Mouse (Mus musculus): ENCODE measurements around the gene Kiss1r. TPM values are rescaled to one million over a fixed set of nuclear protein-coding genes. Genes with fewer than 3 reads are reported as not detected.
"Not testable (repeated sequence)": the region's sequence is repeated elsewhere in the genome, so short reads cannot be mapped to it uniquely, and the experiment has no call there.

Kiss1r gene
- polyA plus RNA-seq, 1 experiment from 2014 or later = 2.3 TPM

DNA sequence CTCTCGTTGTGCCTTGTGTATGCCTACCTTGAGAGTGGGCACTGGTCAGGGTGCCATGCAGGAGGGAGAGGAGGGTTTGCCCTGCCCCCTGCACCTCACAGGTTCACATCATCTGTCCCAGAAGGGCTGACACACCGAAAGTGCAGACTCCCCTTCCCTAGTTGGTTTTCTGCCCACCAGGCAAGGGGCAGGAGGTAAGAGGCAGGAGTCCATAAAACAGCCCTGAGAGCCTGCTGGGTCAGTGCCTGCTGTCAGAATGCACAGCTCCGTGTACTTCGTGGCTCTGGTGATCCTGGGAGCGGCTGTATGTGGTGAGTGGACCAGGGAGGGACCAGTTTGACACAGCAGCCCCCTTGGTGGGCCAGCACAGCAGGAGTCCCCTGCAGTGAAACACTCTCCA is 26.1 kb upstream of the Kiss1r start, which contains the start of gene Cfd:
Gene Cfd, plus strand, starts transcription at position 184 of the 400 bp plus-strand sequence.
- Histone ChIP-seq H3K36me3 (ENCODE audit: control insufficient read depth, insufficient read depth, low read length) (peaks cover 7% of the 10 kb centered on the region; the same call in 1 of the 2 replicates), H3K4me3 (ENCODE audit: low read depth, low read length) (no peak within 1 kb of the TSS), H3K27me3 (ENCODE audit: control insufficient read depth, insufficient read depth, low read length) (no peaks in the 10 kb centered on the region), H3K9ac (replicated peaks; ENCODE audit: low read depth, low read length) (no peak within 1 kb of the TSS), H3K9me3 (ENCODE audit: control insufficient read depth, low read length) (no peaks in the 10 kb centered on the region), H3K4me1 (ENCODE audit: control insufficient read depth, insufficient read depth, low read length) (no peaks in the 10 kb centered on the region), H3K4me2 (ENCODE audit: low read depth, low read length) (no peak within 1 kb of the TSS), H3K27ac (ENCODE audit: low read depth, low read length) (no peak within 1 kb of the TSS)
- no peak for ATAC-seq (ENCODE audit: low read depth)
- 37% methylated on average over 5 of the region's 5 CpGs for WGBS

DNA sequence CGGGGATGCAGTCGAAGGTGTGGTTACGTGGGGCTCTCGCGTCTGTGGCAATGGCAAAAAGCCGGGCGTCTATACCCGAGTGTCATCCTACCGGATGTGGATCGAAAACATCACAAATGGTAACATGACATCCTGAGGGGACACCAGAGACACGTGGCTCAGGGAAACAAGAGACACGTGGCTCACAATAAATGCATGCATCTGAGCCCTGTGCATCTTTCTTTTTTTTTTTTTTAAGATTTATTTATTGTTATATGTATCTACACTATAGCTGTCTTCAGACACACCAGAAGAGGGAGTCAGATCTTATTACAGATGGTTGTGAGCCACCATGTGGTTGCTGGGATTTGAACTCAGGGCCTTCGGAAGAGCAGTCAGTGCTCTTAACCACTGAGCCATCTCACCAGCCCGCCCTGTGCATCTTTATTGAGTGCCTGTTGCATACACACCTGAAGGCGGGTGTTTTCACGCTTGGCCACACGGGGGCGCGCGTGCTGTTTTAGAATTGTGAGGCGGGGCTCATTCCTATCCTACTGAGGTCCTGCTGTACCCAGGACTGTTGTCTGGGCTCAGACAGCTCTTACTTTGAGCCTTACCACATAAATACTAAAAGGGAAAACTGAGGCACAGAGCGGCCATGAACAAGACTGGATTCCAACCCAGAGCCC is 24.2 kb upstream of the Kiss1r start:
- ATAC-seq (ENCODE audit: low read depth) = peak; percentile 61; the same call in 1 of the 2 replicates
- not testable (repeated sequence) for H3K4me3 ChIP-seq (ENCODE audit: low read depth, low read length); H3K27ac ChIP-seq (ENCODE audit: low read depth, low read length); H3K9me3 ChIP-seq (ENCODE audit: control insufficient read depth, low read length); H3K4me2 ChIP-seq (ENCODE audit: low read depth, low read length); H3K27me3 ChIP-seq (ENCODE audit: control insufficient read depth, insufficient read depth, low read length); H3K4me1 ChIP-seq (ENCODE audit: control insufficient read depth, insufficient read depth, low read length); H3K9ac ChIP-seq (replicated peaks; ENCODE audit: low read depth, low read length)
- H3K36me3 ChIP-seq (ENCODE audit: control insufficient read depth, insufficient read depth, low read length) = peaks cover 15% of the 10 kb centered on the region
- 43% methylated on average over 22 of the region's 22 CpGs for WGBS

DNA sequence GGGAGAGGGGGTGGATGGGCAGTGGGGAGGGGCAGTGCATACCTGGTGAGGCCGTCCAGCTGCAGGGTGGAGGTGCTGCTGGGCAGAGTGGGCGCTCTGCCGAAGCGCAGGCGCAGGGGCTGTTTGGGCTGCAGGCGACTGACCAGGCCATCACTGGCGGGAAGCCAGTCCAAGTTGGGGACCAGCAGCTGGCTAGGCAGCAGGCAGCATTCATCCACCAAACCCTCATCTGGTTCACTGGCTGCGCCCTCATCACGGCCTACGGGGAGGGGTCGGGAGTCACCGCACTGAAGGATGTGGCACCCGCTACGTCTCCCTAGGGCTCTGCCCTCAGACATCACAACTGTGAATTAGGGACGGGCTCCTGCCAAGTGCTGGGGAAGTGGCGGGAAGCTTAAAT is 20.5 kb upstream of the Kiss1r start:
- Histone ChIP-seq H3K9ac (replicated peaks; ENCODE audit: low read depth, low read length) (no peak overlapping the region), H3K9me3 (ENCODE audit: control insufficient read depth, low read length) (no peaks in the 10 kb centered on the region), H3K4me2 (ENCODE audit: low read depth, low read length) (no peak overlapping the region), H3K27me3 (ENCODE audit: control insufficient read depth, insufficient read depth, low read length) (no peaks in the 10 kb centered on the region), H3K4me3 (ENCODE audit: low read depth, low read length) (no peak overlapping the region), H3K36me3 (ENCODE audit: control insufficient read depth, insufficient read depth, low read length) (peaks cover 21% of the 10 kb centered on the region), H3K27ac (ENCODE audit: low read depth, low read length) (no peak overlapping the region), H3K4me1 (ENCODE audit: control insufficient read depth, insufficient read depth, low read length) (no peaks in the 10 kb centered on the region)
- ATAC-seq (ENCODE audit: low read depth) = no peak
- WGBS = 91% methylated on average over 16 of the region's 16 CpGs

DNA sequence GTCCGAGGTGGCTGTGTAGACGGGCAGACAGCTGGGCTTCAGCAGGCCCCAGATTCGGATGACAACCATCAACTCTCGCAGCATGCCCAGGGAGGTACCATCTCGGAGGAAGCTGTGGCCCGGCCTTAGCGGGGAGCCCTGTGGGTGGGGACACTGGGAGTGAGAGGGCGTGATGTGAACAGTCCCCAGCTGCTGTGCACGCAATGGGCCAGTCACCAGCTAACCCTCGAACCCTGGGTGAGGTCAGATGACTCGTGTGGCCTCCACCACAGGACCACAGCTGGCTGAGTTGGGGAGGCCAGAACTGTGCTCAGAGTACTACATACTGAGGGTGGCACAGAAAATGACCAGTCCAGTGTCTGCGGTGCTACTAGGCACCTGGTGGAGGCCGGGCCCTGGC is 20.0 kb upstream of the Kiss1r start:
- H3K9ac ChIP-seq (replicated peaks; ENCODE audit: low read depth, low read length) = no peak overlapping the region
- ATAC-seq (ENCODE audit: low read depth) = no peak
- no peak overlapping the region for H3K4me3 ChIP-seq (ENCODE audit: low read depth, low read length)
- H3K4me2 ChIP-seq (ENCODE audit: low read depth, low read length) = no peak overlapping the region
- no peaks in the 10 kb centered on the region for H3K27me3 ChIP-seq (ENCODE audit: control insufficient read depth, insufficient read depth, low read length)
- H3K27ac ChIP-seq (ENCODE audit: low read depth, low read length) = no peak overlapping the region
- H3K36me3 ChIP-seq (ENCODE audit: control insufficient read depth, insufficient read depth, low read length) = peaks cover 21% of the 10 kb centered on the region
- no peaks in the 10 kb centered on the region for H3K9me3 ChIP-seq (ENCODE audit: control insufficient read depth, low read length)
- H3K4me1 ChIP-seq (ENCODE audit: control insufficient read depth, insufficient read depth, low read length) = no peaks in the 10 kb centered on the region
- 89% methylated on average over 13 of the region's 13 CpGs for WGBS

DNA sequence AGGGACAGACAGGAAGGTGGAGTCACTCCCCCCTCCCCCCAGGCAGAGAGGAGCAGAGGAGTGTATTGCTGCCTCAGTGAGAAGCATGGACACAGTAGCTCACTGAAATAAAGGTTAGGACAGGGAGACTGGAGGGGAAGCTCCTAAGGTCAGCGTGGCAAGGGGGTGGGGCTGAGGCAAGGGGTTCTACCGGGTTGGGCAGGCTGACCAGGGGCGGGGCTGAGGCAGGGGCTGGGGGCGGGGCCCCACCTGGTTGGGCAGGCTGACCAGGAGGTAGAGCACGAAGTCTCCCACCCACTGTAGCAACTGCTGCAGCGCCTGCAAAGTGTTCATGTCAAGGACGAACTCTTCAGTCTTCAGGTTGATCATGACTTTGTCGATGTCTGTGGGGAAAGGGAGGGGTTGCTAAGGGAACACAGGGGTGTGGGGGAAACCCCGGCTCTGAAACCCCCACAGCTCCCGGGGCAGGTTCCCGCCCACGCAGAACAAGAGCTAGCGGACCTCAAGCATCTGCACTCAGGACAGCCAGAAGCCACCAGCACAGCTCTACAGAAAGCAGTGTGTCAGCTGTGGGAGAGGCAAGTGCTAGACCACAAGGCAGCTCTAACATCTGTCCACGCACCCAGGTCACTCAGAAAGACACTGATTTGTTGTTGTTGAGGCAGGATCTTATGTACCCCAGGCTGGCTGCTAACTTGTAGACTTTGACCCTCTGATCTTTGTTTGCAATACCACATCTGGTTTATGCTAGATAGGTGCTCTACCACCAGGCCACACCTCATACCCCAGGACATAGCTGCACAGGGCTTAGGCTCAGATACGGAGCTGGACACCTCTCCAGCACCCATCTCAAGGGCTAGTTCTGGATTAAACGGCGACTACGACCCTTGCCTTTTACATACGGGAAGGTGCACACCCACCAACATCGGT is 19.2 kb upstream of the Kiss1r start:
- Histone ChIP-seq H3K4me2 (ENCODE audit: low read depth, low read length) (no peak overlapping the region), H3K27ac (ENCODE audit: low read depth, low read length) (no peak overlapping the region), H3K9ac (replicated peaks; ENCODE audit: low read depth, low read length) (no peak overlapping the region), H3K9me3 (ENCODE audit: control insufficient read depth, low read length) (no peaks in the 10 kb centered on the region), H3K36me3 (ENCODE audit: control insufficient read depth, insufficient read depth, low read length) (peaks cover 21% of the 10 kb centered on the region), H3K27me3 (ENCODE audit: control insufficient read depth, insufficient read depth, low read length) (no peaks in the 10 kb centered on the region), H3K4me1 (ENCODE audit: control insufficient read depth, insufficient read depth, low read length) (no peaks in the 10 kb centered on the region), H3K4me3 (ENCODE audit: low read depth, low read length) (no peak overlapping the region)
- WGBS = 53% methylated on average over 19 of the region's 20 CpGs
- ATAC-seq (ENCODE audit: low read depth) = no peak

DNA sequence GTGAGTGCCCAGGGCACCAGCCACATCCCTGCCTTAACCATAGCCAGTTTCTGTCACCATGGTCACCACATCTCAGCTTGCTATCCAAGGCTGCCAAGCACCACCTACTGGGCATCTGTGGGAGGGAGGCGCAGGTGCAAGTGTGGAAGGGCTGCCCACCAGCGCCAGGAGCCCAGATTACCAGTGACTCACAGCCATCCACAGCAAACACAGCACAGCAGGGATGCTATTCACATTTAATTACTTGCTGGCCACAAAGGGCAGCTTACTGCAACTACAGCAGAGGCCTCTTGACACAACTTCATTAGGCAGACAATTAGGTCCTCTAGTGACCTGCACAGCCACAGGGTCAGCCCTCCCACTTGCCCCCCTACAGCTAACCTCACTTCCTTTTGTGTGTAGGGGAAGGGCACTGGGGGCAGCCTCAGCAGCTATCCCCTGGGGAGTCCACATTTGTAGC is 15.8 kb upstream of the Kiss1r start:
- no peak overlapping the region for H3K4me2 ChIP-seq (ENCODE audit: low read depth, low read length)
- H3K9me3 ChIP-seq (ENCODE audit: control insufficient read depth, low read length) = no peaks in the 10 kb centered on the region
- 0 out of 2 replicates have a peak overlapping the region, but pooled peaks have one; percentile 34 for H3K27ac ChIP-seq (ENCODE audit: low read depth, low read length)
- no peak overlapping the region for H3K9ac ChIP-seq (replicated peaks; ENCODE audit: low read depth, low read length)
- 12% methylated on average over 2 of the region's 2 CpGs for WGBS
- no peak overlapping the region for H3K4me3 ChIP-seq (ENCODE audit: low read depth, low read length)
- peaks cover 11% of the 10 kb centered on the region for H3K36me3 ChIP-seq (ENCODE audit: control insufficient read depth, insufficient read depth, low read length)
- peak; percentile 67 for ATAC-seq (ENCODE audit: low read depth)
- H3K27me3 ChIP-seq (ENCODE audit: control insufficient read depth, insufficient read depth, low read length) = no peaks in the 10 kb centered on the region
- H3K4me1 ChIP-seq (ENCODE audit: control insufficient read depth, insufficient read depth, low read length) = no peaks in the 10 kb centered on the region

DNA sequence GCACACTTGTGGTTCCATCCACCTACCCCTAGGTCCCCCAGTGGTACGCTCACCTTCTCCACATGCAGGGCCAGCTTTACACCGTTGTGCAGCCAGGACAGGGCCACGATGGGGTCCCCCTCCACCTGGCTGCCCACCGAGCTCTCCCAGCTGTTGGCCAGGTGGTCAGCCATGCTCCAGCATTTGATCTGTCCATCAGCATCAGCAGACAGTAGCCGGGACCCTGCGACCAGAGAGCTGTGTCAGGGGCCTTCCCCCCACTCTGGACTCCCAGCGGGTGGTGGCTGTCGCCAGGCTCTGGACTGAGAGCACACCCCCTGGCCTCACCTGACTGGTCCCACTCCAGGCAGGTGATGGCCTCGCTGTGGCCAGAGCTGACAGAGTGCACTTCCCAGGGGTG is 10.1 kb upstream of the Kiss1r start:
- WGBS = 95% methylated on average over 9 of the region's 9 CpGs
- Histone ChIP-seq H3K4me1 (ENCODE audit: control insufficient read depth, insufficient read depth, low read length) (peaks cover 4% of the 10 kb centered on the region; the same call in 1 of the 2 replicates), H3K27me3 (ENCODE audit: control insufficient read depth, insufficient read depth, low read length) (no peaks in the 10 kb centered on the region), H3K9me3 (ENCODE audit: control insufficient read depth, low read length) (no peaks in the 10 kb centered on the region), H3K27ac (ENCODE audit: low read depth, low read length) (no peak overlapping the region), H3K9ac (replicated peaks; ENCODE audit: low read depth, low read length) (no peak overlapping the region), H3K36me3 (ENCODE audit: control insufficient read depth, insufficient read depth, low read length) (peaks cover 9% of the 10 kb centered on the region; the same call in 1 of the 2 replicates), H3K4me2 (ENCODE audit: low read depth, low read length) (no peak overlapping the region), H3K4me3 (ENCODE audit: low read depth, low read length) (no peak overlapping the region)
- no peak for ATAC-seq (ENCODE audit: low read depth)

DNA sequence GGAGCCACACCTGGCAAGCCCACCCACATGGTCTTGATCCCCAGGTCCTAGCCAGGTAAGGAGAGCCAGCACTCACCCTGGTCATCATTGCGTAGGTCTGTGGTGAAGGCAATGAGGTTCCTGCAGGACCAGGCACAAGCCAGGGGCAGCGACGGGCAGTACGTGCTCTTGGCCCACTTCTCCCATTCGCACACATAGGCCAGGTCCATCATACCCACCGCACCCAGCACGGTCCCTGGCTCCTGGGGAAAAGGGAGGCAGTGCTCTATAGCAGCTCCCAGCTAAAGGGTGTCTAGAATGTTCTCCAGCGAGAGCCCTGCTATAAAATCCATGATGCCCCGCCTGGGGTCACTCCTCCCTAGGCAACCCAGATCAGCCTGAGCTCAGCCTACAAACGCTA is 9.4 kb upstream of the Kiss1r start:
- no peak overlapping the region for H3K27ac ChIP-seq (ENCODE audit: low read depth, low read length)
- no peak for ATAC-seq (ENCODE audit: low read depth)
- H3K36me3 ChIP-seq (ENCODE audit: control insufficient read depth, insufficient read depth, low read length) = peaks cover 9% of the 10 kb centered on the region; the same call in 1 of the 2 replicates
- no peaks in the 10 kb centered on the region for H3K9me3 ChIP-seq (ENCODE audit: control insufficient read depth, low read length)
- H3K9ac ChIP-seq (replicated peaks; ENCODE audit: low read depth, low read length) = no peak overlapping the region
- no peak overlapping the region for H3K4me3 ChIP-seq (ENCODE audit: low read depth, low read length)
- peaks cover 4% of the 10 kb centered on the region; the same call in 1 of the 2 replicates for H3K4me1 ChIP-seq (ENCODE audit: control insufficient read depth, insufficient read depth, low read length)
- 92% methylated on average over 10 of the region's 10 CpGs for WGBS
- no peak overlapping the region for H3K4me2 ChIP-seq (ENCODE audit: low read depth, low read length)
- H3K27me3 ChIP-seq (ENCODE audit: control insufficient read depth, insufficient read depth, low read length) = no peaks in the 10 kb centered on the region
